Mouse (Mus musculus) layer of hippocampus, adult 18-20 months (tissue): ENCODE measurements at regions not wholly inside any gene's neighbourhood (a gene's known extent, or its start where the extent isn't known, plus 50 kb on each side); places are given as distances from the start of the nearest gene placed in this dataset.
A peak's percentile ranks its signal among the peaks of the same experiment; 100 is the strongest.

ENCODE experiments used
- DNase-seq, 2 experiments: peaks; one replicate each; pipeline ENCODE4 v3.0.0; 2022; ENCODE audit warnings: low spot score in 2 of 2

- peak in 1 of 2 experiments; percentile 6 for DNase-seq
Measured at GRCm38 (mm10) chr7:72027006-72027405, 279.4 kb downstream of the Mctp2 start.

- no peak for DNase-seq
Measured at GRCm38 (mm10) chr7:72009115-72009514, 297.3 kb downstream of the Mctp2 start.

GRCm38 (mm10) chr7:72004311-72004710, 302.1 kb downstream of the Mctp2 start:
- no peak for DNase-seq

- no peak for DNase-seq
Measured at GRCm38 (mm10) chr7:71992526-71992925, 313.9 kb downstream of the Mctp2 start.

- no peak for DNase-seq
Measured at GRCm38 (mm10) chr7:71991835-71992234, 314.6 kb downstream of the Mctp2 start.

GRCm38 (mm10) chr7:71991206-71991605, 315.2 kb downstream of the Mctp2 start:
- DNase-seq: no peak

- no peak for DNase-seq
Measured at GRCm38 (mm10) chr7:71966015-71966414, 340.4 kb downstream of the Mctp2 start.

GRCm38 (mm10) chr7:71963456-71963855, 343.0 kb downstream of the Mctp2 start:
- DNase-seq: no peak

- DNase-seq: no peak
Measured at GRCm38 (mm10) chr7:71962851-71963250, 343.6 kb downstream of the Mctp2 start.

- DNase-seq: no peak
Measured at GRCm38 (mm10) chr7:71960453-71961230, 345.8 kb downstream of the Mctp2 start.

GRCm38 (mm10) chr7:71946548-71946947, 359.9 kb downstream of the Mctp2 start:
- no peak for DNase-seq

GRCm38 (mm10) chr7:71943078-71944042, 363.0 kb downstream of the Mctp2 start:
- peak; percentile 1 to 4 for DNase-seq

- no peak for DNase-seq
Measured at GRCm38 (mm10) chr7:71937731-71938130, 368.7 kb downstream of the Mctp2 start.

GRCm38 (mm10) chr7:71936690-71937089, 369.7 kb downstream of the Mctp2 start:
- DNase-seq: no peak
